Mouse (Mus musculus) hindlimb bud, embryonic 11.5 days (tissue): ENCODE data around the gene Abcb7.
"Not testable (repeated sequence)": the region's sequence is repeated elsewhere in the genome, so short reads cannot be mapped to it uniquely, and the experiment has no call there.

Source experiments
- DNase-seq: peaks from one replicate; pipeline ENCODE4 v3.0.0-alpha.2; 2012; ENCODE audit warnings: low read depth, low spot score; ENCODE audit errors: extremely low spot score

The Abcb7 gene

GRCm38 (mm10) chrX:104413183-104413983, at the start of gene Abcb7:
Abcb7 (minus strand) TSS chrX:104413856.
- DNase-seq = no peak

GRCm38 (mm10) chrX:104461755-104462154, 48.1 kb upstream of the Abcb7 start:
- DNase-seq = no peak

DNA sequence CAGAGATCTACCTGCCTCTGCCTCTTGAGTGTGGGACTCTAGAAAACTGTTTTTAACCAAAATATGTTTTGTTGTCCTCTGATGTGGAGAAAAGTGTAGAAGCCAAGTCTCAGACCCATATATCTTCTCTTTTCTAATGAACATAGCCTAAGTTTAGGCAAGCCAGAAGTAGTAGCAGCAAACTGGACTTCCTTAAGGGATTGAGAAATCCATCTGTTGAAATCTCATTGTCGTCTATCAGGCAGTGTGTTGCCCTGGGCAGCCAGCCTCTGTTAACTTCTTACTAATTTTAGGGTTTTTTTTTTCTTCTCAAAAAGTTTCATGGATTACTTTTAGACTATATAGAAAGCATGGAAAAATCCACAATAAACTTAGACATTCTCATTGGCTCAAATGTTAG, 38.8 kb upstream of the Abcb7 start:
- no peak for DNase-seq

- DNase-seq = no peak
Observed at GRCm38 (mm10) chrX:104433456-104433855, 19.8 kb upstream of the Abcb7 start.

DNA sequence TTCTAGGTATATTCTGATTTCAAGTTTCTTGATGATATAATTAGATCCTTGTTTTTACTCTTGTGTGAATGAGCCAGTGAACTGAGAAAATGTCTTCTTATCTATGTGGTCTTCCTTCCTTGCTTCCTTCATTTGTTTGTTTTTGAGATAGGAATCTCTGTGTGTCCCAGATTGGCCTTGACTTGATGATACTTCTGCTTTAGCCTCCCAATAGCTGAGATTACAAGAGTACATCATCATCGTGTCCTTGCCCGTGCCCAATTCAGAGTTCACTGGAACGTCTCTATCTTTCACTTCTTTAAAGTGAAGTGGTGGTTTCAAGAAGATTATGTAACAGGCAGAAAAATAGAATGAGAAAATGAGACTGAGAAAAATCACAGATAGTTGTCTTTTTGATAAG, 14.5 kb upstream of the Abcb7 start:
- no peak for DNase-seq

DNA sequence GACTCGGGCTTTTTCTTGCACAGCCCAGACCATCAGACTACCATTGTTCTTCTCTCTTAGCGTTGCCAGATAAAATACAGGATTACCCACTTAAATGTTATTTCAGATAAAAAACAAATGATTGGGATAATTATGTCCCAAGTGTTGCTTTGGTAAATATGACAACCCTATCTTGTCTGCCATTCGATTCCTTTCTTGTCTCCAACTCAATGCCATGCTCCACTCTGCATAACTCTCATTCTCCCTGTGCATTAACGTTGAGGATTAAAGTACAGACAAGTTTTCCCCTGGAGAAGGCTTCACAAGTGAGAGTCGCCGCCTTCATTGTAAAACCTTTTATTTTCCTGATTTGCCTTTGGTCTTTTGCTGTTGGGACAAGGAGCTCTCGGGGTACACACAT, 339 bp upstream of the Abcb7 start:
- DNase-seq = no peak

DNA sequence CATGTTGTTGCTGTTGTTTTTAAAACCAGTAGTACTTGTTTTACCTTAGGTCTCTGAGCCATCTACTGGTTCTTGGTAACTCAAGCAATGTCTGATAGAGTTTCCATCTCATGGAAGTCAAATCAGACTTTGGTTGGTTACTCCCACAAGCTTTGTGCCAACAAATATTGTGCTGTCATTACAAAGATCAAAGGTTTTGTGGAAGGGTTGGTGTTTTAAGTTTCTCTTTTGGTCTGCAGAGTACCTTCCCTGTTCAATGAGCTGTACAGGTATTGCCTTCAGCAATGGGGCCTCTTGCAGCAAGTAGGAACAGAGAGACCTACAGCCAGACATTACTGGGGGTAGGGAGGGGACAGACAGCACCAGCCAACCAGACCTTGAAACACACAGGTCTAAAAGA, 5.5 kb downstream of the Abcb7 start:
- DNase-seq = no peak

DNA sequence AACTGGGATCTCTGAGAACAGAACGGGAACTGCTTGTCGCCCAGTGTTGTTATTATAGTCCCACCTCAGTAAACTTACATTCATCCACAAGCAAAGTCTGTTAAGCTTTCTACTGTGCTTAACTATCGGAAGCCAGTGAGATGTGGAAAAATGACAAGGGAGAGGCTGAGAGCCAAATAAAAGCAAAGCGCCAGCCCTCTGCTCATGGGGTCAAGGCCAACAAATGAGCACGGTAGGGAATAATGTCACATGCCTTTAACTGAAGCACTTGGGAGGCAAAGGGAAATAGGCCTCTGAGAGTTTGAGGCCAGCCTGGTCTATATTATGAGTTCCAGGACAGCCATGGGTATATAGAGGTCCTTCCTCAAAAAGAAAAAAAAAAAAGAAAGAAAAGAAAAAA, 11.2 kb downstream of the Abcb7 start:
- no peak for DNase-seq

DNA sequence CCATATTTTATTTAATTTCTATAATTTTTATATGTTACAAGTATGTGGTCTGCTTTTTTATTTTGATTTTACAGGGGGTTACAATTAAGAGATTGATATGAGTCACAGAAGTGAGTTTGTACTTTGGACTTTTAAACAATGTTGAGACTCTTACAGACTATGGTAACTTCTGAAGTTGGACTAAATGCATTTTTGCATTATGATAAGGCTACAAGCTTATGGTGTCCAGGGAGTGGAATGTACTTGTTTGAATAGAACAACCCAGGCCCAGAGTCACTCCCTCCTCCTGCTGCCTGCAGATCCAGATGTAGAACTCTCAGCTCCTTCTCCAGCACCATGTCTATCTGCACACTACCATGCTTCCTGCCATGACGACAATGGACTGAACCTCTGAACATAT, 12.5 kb downstream of the Abcb7 start:
- DNase-seq = no peak

DNA sequence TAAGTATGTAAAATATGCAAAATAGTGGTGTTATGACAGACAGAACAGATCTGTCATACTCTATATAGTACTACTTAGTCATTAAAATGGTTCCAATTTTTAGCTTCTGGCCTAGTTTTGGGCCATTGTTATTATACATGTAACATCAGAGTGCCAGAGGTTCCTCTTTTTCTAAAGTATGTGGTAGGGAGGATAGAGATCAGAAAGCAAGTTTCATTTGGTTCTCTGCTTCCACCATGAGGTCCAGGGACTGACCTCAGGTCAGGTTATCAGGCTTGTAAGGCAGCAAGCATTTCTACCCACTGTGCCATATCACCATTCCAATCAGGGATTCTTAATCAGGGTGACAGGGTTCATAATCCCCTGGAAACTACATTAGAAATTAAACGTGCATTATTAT, 16.1 kb downstream of the Abcb7 start:
- DNase-seq = no peak

DNA sequence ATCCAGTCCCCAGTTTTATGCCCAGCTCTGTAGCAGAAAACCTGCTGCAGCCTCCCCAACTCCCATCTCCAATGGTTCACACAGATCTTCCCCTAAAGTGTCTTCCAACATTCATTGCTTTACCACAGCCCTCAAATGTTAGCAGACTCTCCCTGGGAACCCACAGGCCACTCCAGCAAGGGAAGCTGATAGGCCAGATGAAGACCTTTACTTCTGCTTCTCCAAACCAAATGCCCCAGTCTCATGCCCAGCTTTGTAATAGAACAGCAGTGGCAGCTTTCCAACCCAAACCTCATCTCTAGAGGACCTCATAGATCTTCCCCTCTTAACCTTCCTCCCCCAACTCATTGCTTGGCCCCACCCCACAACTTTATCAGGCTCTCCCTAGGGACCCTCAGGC, 54.0 kb downstream of the Abcb7 start:
- DNase-seq = no peak

GRCm38 (mm10) chrX:104355842-104356241, 57.8 kb downstream of the Abcb7 start:
- DNase-seq = no peak

- DNase-seq = not testable (repeated sequence)
Observed at GRCm38 (mm10) chrX:104348146-104348545, 65.5 kb downstream of the Abcb7 start.

GRCm38 (mm10) chrX:104291721-104292120, 121.9 kb downstream of the Abcb7 start:
- DNase-seq = no peak

- DNase-seq = no peak
Observed at GRCm38 (mm10) chrX:104279828-104280227, 133.8 kb downstream of the Abcb7 start.

- no peak for DNase-seq
Observed at GRCm38 (mm10) chrX:104264371-104264770, 149.3 kb downstream of the Abcb7 start.

- no peak for DNase-seq
Observed at GRCm38 (mm10) chrX:104262468-104262867, 151.2 kb downstream of the Abcb7 start.

DNA sequence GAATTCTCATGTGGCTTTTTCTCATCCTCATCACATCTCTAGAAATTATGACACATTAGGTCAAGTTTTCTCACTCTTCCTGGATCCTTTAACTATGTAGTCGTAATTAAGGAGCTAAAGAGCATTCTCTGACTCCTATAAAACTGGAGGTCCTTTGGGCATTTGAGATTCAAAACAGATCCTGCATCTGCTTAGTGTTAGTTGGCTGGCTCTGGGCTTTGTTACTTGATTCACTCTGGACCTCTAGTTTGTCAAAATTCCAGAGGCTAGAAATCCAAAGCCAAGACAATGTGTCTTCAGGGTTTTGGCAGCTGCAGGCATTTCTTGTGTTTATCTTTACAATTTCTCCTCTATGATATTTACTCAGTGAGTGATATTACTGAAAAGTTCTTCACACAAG, 157.1 kb downstream of the Abcb7 start:
- no peak for DNase-seq
